Mouse (Mus musculus): Measurements from ENCODE around the gene Ehmt2.
"Not testable (repeated sequence)": the region's sequence is repeated elsewhere in the genome, so short reads cannot be mapped to it uniquely, and the experiment has no call there.

Gene Ehmt2

GRCm38 (mm10) chr17:34891377-34891776 lies 6.9 kb upstream of the Ehmt2 start:
- no peak for DNase-seq (ENCODE audit: low spot score in 2 of 2)

GRCm38 (mm10) chr17:34893072-34893824 lies 5.0 kb upstream of the Ehmt2 start:
- DNase-seq (ENCODE audit: low spot score in 2 of 2) = no peak

GRCm38 (mm10) chr17:34894074-34894597 lies 4.1 kb upstream of the Ehmt2 start:
- DNase-seq (ENCODE audit: low spot score in 2 of 2) = peak; percentile 84 to 87

- DNase-seq (ENCODE audit: low spot score in 2 of 2) = no peak
Measured at GRCm38 (mm10) chr17:34894801-34895530, 3.3 kb upstream of the Ehmt2 start.

GRCm38 (mm10) chr17:34895724-34896123 lies 2.5 kb upstream of the Ehmt2 start:
- no peak for DNase-seq (ENCODE audit: low spot score in 2 of 2)

- DNase-seq (ENCODE audit: low spot score in 2 of 2) = no peak
Measured at GRCm38 (mm10) chr17:34896366-34896765, 1.9 kb upstream of the Ehmt2 start.

GRCm38 (mm10) chr17:34897373-34898159 lies 703 bp upstream of the Ehmt2 start:
- peak; percentile 46 to 51 for DNase-seq (ENCODE audit: low spot score in 2 of 2)

GRCm38 (mm10) chr17:34898706-34899052 lies 410 bp downstream of the Ehmt2 start:
- DNase-seq (ENCODE audit: low spot score in 2 of 2) = no peak

- no peak for DNase-seq (ENCODE audit: low spot score in 2 of 2)
Measured at GRCm38 (mm10) chr17:34899053-34899889, 1.0 kb downstream of the Ehmt2 start.

GRCm38 (mm10) chr17:34899890-34900243 lies 1.6 kb downstream of the Ehmt2 start:
- DNase-seq (ENCODE audit: low spot score in 2 of 2) = no peak

- DNase-seq (ENCODE audit: low spot score in 2 of 2) = not testable (repeated sequence)
Measured at GRCm38 (mm10) chr17:34900826-34901225, 2.6 kb downstream of the Ehmt2 start.

GRCm38 (mm10) chr17:34901948-34902347 lies 3.7 kb downstream of the Ehmt2 start:
- not testable (repeated sequence) for DNase-seq (ENCODE audit: low spot score in 2 of 2)

- DNase-seq (ENCODE audit: low spot score in 2 of 2) = no peak
Measured at GRCm38 (mm10) chr17:34902895-34903294, 4.6 kb downstream of the Ehmt2 start.

- DNase-seq (ENCODE audit: low spot score in 2 of 2) = no peak
Measured at GRCm38 (mm10) chr17:34910982-34911381, 12.7 kb downstream of the Ehmt2 start.

- no peak for DNase-seq (ENCODE audit: low spot score in 2 of 2)
Measured at GRCm38 (mm10) chr17:34911945-34912351, 13.7 kb downstream of the Ehmt2 start.

- no peak for DNase-seq (ENCODE audit: low spot score in 2 of 2)
Measured at GRCm38 (mm10) chr17:34913930-34914665, 15.8 kb downstream of the Ehmt2 start, which contains the start of gene Slc44a4. Gene Slc44a4, plus strand, starts transcription at chr17:34914466.

- DNase-seq (ENCODE audit: low spot score in 2 of 2) = no peak
Measured at GRCm38 (mm10) chr17:34915410-34915831, 17.2 kb downstream of the Ehmt2 start.

- DNase-seq (ENCODE audit: low spot score in 2 of 2) = no peak
Measured at GRCm38 (mm10) chr17:34916316-34916715, 18.0 kb downstream of the Ehmt2 start.

- no peak for DNase-seq (ENCODE audit: low spot score in 2 of 2)
Measured at GRCm38 (mm10) chr17:34917188-34917587, 18.9 kb downstream of the Ehmt2 start.

GRCm38 (mm10) chr17:34922939-34923338 lies 24.7 kb downstream of the Ehmt2 start:
- no peak for DNase-seq (ENCODE audit: low spot score in 2 of 2)
